Mouse (Mus musculus) activated CD4-positive, CD25-positive, alpha-beta regulatory T cell, adult 4 months (primary cell): ENCODE measurements around the gene Sema6b. TPM values are rescaled to one million over a fixed set of nuclear protein-coding genes. Genes with fewer than 3 reads are reported as not detected.

ENCODE experiments used
- ATAC-seq: one replicate; pipeline ENCODE4 v1.8.0; 2017
- polyA plus RNA-seq, 2 experiments: library from polyadenylated mRNA; unstranded; fragments of 100-300 nt; shearing (Covaris generic); gene quantifications; one replicate each; pipeline ENCODE4 v1.2.1; 2017

The Sema6b gene
- polyA plus RNA-seq, 2 experiments from 2014 or later = not detected

DNA sequence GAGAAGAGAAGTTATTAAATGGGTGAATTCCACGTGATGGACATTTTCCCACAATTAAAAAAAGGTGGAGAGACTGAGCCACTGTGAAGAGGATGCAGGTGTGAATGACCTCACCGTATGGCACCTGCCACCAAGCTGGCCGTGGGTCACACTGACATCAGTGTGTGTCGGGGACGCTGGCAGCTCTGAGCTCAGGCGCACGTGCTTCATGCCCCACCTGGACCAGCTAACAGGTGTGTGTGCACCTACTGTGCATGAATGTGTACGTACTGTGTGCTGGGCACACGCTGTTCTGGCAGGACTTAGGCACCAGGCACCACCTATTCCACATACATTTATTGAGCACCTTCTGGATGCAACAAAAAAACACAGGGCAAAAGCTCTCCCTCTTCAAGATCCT is 4.4 kb upstream of the Sema6b start:
- no peak for ATAC-seq

DNA sequence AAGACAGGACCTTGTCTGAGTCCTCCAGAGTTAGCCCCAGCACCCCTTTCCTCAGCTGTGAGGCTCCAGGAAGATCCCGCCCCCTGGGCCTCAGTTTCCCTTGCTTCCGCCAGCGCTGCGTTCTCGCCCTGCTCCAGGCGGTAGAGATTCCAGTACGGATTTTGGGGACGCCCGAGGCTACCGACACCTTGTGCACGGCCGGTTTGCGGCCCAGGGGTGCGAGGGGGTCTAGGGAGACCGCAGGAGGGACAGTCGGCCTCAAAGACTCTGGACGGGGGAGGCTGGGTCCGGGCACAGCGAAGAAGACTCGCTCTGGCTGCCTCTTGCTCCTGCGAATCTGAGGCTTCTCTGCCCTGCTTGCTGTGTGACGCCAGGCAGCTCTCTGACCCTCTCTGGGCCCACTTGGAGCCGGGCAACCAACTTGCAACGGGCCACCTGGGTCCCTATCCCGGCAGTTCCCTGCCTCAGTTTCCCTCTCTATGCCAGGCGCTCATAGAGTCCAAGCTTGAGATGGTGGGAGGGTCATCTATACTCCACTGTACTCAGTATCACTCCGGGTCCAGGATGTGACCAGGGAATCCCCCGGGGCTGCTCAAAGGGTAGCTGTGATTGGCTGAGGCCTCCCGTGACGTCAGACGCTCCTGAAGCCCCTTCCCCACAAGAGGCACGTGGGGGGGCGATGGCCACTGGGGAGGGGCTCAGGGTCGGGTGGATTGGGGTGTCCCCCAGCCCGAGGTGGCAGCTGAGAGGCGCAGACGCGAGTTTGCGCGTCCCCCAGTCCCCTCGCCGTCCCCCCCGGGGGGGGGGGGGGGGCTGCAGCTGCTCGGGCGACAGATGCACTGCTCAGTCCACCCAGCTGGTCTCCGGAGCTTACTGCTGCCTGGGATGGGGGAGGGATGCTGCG is 1.8 kb upstream of the Sema6b start:
- no peak for ATAC-seq

DNA sequence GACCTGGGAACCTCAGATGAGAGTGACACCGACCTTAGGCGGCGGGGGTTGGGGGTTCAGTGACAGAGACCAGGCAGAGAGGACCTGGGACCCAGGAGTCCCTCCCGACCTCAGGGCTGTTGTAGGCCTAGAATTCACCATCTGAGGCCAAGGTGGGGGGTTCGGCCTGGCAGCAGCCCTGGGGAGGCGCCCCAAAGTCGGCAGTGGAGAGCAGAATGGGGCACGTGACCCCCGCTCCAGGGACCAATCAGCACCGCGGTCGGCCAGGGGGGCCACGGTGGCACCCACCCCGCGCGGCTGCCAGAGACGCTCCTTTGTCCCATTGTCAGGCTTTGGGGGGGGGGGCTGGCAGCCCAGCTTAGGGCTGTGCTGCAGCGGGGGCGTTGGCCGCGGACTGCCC is 788 bp downstream of the Sema6b start:
- no peak for ATAC-seq

DNA sequence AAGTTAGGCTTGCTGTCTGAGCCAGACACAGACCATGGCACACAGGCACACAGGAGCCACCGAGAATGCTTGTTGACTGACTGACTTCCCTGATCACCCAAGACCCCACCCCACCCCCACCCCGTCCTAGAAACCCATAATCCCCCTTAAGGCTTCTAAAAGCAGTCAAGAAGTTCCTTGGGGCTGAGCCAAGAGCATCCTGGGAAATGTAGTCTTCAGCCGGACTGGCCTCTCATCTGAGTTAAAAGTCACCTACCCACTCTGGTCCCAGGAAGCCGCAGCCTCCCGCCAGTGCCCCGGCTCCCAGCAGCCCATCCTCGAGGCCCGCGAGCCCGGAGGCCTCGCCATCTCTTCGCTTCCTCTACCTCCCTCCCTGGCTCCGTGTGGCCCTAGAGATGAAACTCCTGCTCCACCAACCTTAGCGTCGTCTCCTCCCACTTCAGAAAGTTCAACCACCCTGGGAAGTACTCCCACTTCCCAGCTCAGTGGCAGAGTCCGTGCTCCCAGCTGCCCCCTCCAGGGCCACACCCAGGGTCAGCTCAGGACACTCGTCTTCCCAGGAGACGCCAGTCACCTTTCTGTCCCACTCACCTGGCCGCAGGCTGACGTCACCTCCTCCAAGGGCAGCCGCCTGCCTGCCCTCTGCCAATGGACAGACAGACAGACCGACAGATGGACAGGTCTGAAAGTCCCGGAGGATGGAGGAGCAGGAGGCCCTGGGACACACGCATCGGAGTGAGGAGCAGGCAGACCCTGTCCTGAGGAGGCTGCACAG is 2.1 kb downstream of the Sema6b start:
- ATAC-seq = no peak

DNA sequence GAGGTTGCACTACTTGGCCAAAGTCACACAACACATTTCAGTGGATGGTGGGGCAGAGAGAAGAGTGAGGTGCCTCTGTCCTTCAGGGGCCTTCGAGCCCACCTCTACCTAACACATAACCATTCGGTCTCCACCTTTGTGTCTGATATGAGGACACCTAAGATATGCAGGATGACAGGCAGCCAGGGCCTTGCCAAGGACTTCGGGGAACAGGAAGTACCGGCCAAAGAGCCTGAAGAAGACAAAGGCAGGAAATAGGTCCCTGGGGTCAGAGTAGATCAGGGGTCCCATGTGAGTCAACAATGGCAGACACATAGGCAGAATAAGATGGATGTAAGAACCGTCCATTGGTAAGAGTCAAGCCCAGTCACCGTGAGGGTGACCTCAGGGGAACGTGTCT is 3.6 kb downstream of the Sema6b start:
- no peak for ATAC-seq

DNA sequence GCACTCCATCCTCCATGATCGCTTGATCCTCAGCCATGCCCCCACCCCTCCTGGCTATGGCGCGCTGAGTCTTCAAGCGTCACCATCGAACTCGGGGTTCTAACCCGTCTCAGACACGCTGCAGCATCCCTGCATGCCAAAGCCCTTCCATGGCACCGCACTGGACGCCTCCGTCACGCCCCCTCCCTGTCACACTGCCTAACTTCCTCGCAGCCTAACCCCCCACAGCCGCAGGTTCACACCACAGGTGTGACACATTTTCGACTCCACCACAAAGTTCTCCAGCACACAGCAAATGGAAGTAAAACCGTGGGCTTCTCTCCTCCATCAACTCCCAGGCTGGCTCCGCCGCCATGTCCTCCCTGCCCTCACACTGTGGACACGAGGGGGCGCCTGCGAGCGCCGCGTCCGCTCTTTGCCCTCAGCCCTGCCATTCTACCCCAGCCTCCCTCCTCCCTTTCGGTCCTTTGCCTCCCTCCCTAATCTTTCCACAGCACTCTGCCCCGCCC is 5.6 kb downstream of the Sema6b start:
- peak; percentile 76 for ATAC-seq

DNA sequence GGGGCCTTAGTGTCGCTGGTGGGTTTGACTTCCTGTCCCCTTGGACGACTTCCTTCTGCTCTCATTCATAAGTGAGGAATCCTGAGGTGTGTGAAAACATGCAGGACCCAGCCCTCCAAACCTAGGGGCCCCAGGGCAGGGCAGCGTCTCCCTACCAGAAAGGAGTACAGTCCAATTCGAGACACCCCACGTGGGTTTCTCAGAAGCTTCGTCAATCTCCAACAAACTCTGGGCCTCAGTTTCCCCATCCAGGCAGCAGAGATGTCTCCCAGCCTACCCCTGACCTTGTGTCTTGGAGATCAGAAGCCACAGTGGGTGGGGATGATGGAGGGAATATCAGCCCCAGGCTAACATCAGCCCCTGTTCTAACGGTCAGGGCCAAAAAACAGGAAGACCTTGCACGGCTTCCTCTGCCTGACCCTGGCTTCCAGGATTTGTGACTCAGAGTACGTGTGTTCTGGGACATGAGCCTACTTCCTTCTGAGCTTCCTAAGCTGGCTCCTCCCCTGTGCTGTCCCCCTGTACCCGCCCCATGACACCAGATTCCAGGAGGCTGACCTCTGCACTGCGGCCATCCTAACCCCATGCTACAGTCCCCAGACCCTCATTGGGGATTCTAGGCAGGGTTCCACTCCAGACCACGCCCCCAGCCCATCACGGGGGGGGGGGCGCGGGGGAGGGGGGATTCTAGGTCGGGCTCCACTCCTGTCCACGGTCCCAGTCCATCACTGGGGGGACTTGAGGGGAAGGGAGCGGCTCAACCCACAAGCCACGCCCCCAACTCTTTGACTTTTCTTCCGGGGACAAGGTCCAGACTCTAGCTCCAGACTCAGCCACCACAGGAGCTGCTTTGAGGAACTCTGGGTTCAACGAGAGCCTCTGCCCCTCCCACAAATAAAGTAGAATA is 6.4 kb downstream of the Sema6b start:
- ATAC-seq = no peak

DNA sequence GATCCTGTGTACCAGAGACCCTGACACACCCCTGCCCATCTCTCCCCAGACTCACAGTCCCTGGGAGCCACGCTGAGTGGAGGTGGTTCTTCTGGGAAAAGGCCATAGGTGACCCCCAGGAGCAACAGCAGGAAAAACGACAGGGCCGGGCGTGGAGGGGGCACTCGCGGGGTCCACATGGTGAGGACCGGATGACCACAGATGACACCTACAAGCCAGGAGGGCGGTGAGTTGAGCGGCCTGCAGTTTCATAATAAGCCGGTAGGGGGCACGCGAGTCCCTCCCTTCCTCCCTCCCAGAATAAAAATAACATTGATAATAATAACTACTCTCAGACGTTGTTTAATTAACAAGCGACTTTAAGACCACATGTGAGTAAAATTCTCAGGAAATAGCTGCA is 7.5 kb downstream of the Sema6b start:
- ATAC-seq = peak; percentile 48

DNA sequence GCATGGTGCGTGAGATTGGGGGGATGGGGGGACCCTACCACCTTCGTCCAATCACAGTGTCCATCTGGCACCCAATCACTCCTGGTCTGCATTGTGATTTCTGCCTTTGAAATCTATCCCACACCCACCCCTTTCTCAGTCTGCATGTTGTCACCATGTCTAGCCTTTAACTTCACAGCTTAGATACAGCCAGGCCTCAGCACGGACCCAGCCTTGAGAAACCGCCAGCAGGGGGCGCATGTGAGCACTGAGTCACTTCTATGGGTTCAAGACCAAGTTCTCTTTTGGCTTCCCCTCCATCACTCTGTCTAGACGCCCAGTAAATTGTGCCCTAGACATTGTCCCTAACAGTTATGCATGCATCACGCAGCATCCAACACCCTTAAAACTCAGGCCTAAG is 8.3 kb downstream of the Sema6b start:
- ATAC-seq = no peak

DNA sequence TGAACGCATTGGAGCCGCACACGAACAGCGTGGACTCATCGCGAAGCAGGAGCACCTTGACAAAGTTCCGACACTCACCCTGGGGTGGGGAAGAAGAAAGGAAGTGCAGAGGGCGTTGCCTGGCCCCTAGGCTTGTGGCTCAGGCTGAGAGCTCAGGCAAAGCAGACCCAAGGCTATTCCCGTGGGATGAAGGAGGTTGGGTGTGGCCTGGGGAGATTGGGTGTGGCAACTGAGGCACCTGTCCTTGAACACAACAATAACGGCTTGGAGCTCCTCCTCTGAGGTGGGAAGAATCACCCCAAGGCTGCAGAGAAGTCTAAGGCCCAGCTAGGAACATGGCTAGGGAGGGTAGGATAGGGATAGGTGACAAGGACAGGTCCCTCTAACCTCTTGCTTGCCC is 9.0 kb downstream of the Sema6b start:
- no peak for ATAC-seq

DNA sequence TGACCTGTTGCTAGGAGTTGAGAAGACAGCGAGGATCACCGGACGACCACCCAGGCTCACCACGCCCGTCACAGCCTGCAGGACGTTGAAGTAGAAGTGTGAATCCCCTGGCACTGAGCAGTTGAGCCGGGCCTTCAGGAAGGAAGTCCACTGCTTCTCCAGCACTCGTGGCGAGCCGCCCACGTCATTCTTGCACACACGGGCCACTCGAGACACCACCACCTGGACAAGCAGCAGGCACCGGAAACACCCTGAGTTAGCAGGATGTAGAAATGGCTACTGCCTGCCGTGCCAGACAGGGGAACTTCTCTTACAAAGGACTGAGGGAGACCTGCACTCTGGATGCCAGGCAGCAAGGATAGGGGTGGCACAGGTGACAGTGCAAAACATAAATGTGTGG is 11.9 kb downstream of the Sema6b start:
- ATAC-seq = no peak

DNA sequence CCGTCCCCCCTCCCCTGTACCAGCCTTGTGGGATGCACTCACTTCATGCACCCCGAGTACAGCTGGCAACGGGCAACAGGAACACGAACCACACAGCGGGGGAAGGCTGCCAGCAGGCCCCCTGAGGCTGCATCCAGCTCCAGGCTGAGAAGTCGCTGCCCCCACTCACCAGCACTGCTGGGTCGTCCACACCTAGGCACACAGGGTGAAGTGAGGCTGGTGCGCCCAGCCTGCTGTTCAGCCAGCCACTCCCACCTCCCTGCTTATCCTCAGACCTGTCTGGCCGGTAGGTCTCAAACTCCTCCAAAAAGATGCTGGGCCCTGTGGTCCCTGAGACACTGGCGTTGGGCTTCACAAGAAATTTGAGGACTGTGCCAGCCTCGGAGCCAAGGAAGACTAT is 14.0 kb downstream of the Sema6b start:
- no peak for ATAC-seq

DNA sequence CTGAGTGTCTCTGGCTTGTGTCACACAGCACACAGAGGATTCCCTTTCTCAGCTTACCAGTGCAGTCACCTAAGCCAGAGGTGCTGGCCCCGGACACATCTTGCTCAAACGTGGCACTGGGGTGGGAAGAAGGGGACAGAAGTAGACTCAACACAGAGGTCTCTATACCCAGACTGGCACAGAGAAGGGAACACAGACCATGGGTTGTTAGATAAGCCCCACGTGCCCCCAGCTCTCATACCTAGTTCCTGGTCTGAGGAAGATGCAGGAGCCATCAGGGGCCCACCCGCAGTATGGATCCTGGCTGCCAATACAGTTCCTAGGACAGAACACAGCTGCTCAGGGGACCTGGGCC is 14.9 kb downstream of the Sema6b start:
- ATAC-seq = no peak

DNA sequence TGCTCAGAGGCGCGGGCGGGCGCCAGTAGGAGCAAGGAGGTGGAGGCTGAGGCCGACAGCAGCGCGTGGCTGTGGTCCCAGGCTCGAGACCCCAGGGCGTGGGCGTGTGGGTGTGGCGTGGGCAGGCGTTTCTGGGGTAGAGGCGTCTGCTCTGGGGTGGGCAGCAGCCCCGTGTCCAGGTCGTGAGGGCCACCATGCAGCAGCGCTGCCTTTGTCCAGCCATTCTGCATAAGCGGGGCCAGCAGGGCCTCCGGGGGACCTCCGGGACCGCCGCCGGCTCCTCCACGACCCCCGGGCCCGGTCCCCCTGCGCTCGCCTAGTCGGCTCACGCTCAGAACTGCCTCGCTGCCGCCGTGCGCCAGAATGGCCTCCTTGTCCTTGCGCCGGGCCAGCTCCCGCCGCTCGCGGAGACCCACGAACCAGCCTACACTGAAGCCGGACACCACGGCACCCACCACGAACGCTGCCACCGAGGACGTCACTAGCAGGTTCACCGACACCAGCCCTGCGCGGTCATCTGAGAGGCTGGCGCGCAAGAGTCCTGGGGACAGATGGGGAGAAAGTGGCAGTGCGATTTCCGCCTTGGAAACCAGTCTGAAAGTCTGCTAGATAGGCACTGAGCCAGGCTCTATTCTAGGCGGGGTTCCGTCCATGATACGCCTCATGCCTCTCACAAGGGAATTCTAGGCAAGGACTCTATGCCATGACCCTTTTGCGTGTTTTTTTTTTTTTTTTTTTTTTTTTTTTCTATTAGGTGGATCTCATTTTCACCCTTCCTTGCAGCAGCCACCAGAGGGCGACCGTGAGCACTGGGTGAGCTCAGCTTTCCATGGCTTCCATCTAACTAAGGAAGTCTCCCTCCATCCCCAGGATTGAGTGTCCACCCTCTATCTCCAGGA is 15.5 kb downstream of the Sema6b start:
- ATAC-seq = no peak

DNA sequence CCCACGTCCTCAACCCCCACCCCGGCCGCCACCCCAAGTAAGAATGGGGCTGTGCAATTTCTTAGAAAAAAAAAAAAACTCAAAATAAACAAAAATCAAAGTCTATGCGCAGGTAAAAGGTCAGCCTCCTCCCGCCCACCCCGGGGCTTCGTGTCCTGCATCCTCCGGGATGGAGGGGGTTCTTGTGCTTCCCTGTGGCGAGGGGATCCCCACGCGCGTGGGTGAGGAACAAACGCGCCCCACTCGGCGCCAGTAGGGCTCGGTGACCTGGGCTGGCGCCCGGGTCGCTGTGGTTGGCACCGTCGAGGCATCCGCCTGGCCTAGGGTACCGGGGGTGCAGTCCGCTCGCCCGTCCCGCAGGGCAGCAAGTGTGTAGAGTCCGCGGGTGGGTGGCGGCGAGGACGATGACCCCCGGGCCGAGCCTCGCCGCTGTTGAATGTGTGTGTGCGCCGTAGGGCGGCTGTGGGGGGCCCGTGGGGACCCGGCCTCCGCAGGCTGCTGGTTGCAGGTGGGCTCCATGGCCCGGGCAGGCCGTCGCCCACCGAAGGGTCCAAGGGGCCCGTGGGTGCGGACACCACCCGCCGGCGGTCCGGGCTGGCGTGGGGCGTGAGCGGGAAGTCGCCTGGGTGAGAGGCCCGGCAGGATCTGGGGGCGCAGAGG is 16.3 kb downstream of the Sema6b start:
- no peak for ATAC-seq

DNA sequence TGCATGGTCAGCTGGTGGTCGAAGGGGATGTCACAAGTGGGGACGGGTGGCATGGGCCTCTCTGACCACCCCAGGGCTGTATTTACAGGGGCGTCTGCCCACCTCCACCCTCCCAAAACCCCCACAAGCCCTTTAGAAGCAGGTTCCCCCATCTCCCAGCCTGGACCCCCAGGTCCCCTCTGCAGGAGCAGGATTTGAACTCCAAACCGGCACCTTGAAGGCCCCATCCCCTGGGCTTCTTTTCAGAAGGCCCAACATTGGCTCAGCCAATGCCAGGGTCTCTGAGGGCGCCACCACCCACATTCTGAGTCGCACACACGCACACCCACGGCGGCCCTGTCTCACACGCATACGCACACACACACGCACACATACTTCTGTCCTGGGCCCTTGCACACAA is 17.0 kb downstream of the Sema6b start:
- no peak for ATAC-seq

DNA sequence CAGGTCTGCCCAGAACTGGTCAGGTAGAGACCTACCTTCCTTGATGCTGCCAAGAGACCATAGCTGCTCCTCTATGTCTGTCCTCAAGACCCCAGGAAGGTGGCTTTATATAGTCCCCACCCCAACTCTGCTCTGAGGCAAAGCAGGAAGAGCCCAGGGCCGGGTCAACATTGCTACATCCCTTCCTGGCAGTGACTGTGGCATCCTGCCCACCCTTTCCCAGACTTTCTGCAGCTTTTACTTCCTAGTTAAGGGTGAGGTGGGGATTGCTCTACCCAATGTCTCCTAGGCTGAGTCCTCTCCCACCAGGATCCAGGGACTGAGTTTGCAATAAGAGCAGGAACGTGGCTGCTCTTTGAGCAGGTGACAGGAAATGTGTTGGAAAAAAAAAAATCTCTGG is 18.3 kb downstream of the Sema6b start, which contains the start of gene Lrg1:
Lrg1 (minus strand) TSS at position 176 of the 400 bp plus-strand sequence.
- no peak for ATAC-seq

DNA sequence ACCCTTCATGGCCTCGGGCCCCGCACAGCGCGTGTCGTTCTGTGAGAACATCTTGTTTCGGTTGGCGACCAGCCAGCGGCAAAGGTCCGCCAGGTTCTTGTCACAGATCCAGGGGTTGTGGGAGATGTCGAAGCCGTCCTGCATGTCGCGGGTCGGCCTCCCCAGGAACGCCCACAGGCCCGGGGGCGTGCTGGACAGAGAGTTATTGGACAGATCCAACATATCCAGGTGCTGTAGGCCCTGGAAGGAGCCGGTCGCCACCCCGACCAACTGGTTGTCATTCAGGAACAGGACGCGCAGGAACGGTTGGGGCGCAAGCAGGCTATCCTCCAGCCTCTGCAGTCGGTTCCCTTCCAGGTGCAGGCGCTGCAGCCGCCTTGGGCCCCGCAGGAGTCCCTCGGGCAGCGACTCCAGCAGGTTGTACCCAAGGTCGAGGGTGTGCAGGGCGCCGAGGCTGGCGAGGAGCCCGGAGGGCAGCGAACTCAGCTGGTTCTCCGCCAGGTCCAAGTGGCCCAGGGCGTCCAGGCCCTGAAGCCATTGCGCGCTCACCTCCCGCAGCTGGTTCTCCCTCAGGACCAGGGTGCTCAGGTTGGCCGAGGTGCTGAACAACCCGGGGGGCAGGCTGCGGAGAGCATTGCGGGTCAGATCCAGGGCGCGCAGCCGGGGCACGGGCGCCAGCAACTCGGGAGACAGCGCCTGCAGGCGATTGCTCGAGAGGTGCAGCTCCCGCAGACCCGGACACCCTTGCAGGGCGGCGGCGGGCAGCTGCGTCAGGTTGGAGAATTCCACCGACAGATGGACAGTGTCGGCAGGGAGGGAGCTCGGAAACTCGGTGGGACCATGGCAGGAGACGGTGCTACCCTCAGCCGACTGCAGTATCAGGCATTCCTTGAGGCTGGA is 19.9 kb downstream of the Sema6b start:
- ATAC-seq = no peak

DNA sequence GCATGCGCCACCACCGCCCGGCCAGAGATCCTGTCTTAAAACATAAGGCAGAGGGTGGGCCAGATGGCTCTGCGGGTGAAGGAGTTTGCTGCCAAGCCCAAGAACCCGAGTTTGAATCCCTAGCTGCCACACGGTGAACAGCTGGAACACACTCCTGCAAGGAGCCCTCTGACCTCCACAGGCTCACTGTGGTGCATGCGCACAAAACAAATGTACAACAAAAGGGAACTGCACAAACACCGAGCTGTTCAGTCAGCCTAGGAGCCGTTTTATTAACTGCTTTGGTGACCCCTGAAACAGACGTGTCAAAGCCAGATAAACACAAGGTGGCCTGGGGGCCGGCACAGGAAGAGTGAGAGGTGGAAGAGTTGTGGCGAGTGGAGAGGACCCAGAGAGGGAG is 20.7 kb downstream of the Sema6b start:
- no peak for ATAC-seq

DNA sequence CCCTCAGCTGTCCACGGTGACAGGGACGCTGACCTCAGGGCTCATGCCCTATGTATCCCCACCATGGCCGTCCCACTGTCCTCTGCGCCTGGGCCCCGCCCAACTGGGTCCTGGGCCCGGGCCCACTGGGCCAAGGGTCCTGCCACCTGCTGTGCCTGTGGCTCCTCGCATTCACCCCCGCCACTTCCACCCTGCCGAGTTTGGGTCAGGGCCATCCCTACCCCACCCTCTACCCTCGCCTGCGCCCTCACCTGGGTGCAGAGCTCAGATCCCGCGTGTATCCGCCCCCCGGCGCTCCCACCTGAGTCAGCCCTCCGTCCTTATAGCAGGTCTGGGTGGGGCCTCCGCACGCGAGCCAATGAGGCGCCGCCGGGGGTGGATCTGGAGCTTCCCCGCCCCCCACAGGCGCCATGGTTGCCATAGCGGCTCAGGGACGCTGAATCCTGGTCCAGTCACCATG is 22.9 kb downstream of the Sema6b start, which contains the start of gene Plin5:
Plin5 (minus strand) TSS at position 346 of the 460 bp plus-strand sequence.
- ATAC-seq = no peak
